Mouse (Mus musculus) intestine, embryonic 15.5 days (tissue): ENCODE data around the gene Dmbt1. TPM values are rescaled to one million over a fixed set of nuclear protein-coding genes. Genes with fewer than 3 reads are reported as not detected.

ENCODE experiments used
- ATAC-seq: fragments of 200-750 bp; cut with Nextera tagmentation; 2 replicates; pipeline ENCODE4 v1.8.0; 2017; ENCODE audit warnings: moderate TSS enrichment, moderate library complexity
- H3K27ac ChIP-seq: fragments of 300-500 bp; sonication (generic); 2 replicates; pipeline ENCODE4 v1.5.1; 2015; ENCODE audit warnings: mild to moderate bottlenecking, inconsistent platforms
- H3K27me3 ChIP-seq: fragments of 300-500 bp; sonication (generic); replicated peaks from 2 replicates; pipeline ENCODE4 v1.6.1; 2015; ENCODE audit warnings: inconsistent platforms
- H3K36me3 ChIP-seq: fragments of 300-500 bp; sonication (generic); 2 replicates; pipeline ENCODE4 v1.6.1; 2015; ENCODE audit warnings: inconsistent platforms
- H3K4me1 ChIP-seq: fragments of 300-500 bp; sonication (generic); replicated peaks from 2 replicates; pipeline ENCODE4 v1.6.1; 2015; ENCODE audit warnings: inconsistent platforms
- H3K4me2 ChIP-seq: fragments of 300-500 bp; sonication (generic); replicated peaks from 2 replicates; pipeline ENCODE4 v1.6.1; 2015; ENCODE audit warnings: mild to moderate bottlenecking, inconsistent platforms
- H3K4me3 ChIP-seq: fragments of 300-500 bp; sonication (generic); replicated peaks from 2 replicates; pipeline ENCODE4 v1.5.1; 2015; ENCODE audit warnings: inconsistent platforms
- H3K9ac ChIP-seq: fragments of 300-500 bp; sonication (generic); 2 replicates; pipeline ENCODE4 v1.6.1; 2015; ENCODE audit warnings: inconsistent platforms
- H3K9me3 ChIP-seq: fragments of 300-500 bp; sonication (generic); 2 replicates; pipeline ENCODE4 v1.6.1; 2016; ENCODE audit warnings: inconsistent platforms
- WGBS: fragments of 180-500 bp; shearing (Covaris S2); methylation state at CpG from one replicate; pipeline ENCODE4 v1.1.7; 2015; 5-methylcytosine and 5-hydroxymethylcytosine counted together
- polyA plus RNA-seq: library from polyadenylated mRNA; unstranded; fragments of >200 nt; fragmentation: Nextera tagmentation; extraction: Ambion mirVana; gene quantifications from 2 replicates; pipeline ENCODE4 v1.2.1, GENCODE M21; 2015

The Dmbt1 gene
- polyA plus RNA-seq, 1 experiment from 2014 or later, result 126 TPM

GRCm38 (mm10) chr7:131133181-131133580 is 101.3 kb downstream of the Dmbt1 start:
- Histone ChIP-seq H3K4me1 (no peaks in the 10 kb centered on the region), H3K4me3 (no peak overlapping the region), H3K9ac (no peak overlapping the region), H3K27me3 (no peaks in the 10 kb centered on the region), H3K36me3 (no peaks in the 10 kb centered on the region), H3K27ac (no peak overlapping the region), H3K4me2 (no peak overlapping the region), H3K9me3 (no peaks in the 10 kb centered on the region)
- no peak for ATAC-seq
- WGBS, result 73% methylated on average over 3 of the region's 3 CpGs

DNA sequence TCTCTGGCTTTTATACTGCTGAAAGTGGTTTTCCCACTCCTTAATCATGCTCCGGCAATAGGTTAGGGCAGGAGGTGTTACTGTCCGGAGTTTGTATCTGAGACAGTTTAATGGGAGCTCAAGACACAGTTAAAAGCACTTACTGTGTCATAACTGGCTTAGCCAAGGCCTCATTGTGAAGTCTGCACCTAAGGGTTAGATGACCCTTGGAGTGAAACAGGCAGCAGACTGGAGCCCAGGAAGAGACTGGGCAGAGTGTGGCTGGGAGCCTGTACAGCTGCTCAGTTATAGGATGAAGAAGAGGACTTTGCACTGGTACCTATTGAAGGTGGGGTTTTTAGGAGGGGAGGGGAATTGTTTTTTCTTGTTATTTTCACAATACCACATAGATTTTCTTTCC is 114.4 kb downstream of the Dmbt1 start, which contains the start of gene 4933402N03Rik:
TSS of gene 4933402N03Rik (minus strand) at position 101 of the 400 bp plus-strand sequence.
- H3K9me3 ChIP-seq, result no peaks in the 10 kb centered on the region
- WGBS, result 85% methylated on average over 2 of the region's 2 CpGs
- no peak within 1 kb of the TSS for H3K27ac ChIP-seq
- no peaks in the 10 kb centered on the region for H3K27me3 ChIP-seq
- H3K4me3 ChIP-seq, result no peak within 1 kb of the TSS
- H3K9ac ChIP-seq, result no peak within 1 kb of the TSS
- H3K36me3 ChIP-seq, result no peaks in the 10 kb centered on the region
- no peak for ATAC-seq
- H3K4me1 ChIP-seq, result no peaks in the 10 kb centered on the region
- no peak within 1 kb of the TSS for H3K4me2 ChIP-seq

DNA sequence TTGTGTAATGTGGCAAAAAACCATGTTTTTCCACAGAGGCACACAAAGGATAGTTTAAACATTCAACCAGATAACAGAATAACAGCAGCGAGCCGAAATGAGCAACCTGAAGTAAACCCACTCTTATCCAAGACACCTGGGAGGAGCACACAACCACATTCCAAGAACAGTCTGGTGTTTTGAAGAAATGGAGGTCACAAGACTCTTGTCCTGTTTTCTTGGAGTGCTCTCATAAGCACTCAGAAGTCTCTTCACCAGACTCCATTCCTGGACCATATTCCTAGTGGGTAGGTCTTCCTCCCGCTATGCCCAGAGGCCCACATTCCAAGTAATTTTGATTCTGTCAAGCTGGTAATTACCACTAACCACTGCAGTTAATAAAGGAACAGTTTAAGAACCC is 118.3 kb downstream of the Dmbt1 start:
- Histone ChIP-seq H3K27ac (no peak overlapping the region), H3K9ac (no peak overlapping the region), H3K36me3 (no peaks in the 10 kb centered on the region), H3K9me3 (no peaks in the 10 kb centered on the region), H3K4me1 (no peaks in the 10 kb centered on the region), H3K27me3 (no peaks in the 10 kb centered on the region), H3K4me3 (no peak overlapping the region), H3K4me2 (no peak overlapping the region)
- ATAC-seq, result no peak
- WGBS, result 75% methylated on average over 3 of the region's 3 CpGs

DNA sequence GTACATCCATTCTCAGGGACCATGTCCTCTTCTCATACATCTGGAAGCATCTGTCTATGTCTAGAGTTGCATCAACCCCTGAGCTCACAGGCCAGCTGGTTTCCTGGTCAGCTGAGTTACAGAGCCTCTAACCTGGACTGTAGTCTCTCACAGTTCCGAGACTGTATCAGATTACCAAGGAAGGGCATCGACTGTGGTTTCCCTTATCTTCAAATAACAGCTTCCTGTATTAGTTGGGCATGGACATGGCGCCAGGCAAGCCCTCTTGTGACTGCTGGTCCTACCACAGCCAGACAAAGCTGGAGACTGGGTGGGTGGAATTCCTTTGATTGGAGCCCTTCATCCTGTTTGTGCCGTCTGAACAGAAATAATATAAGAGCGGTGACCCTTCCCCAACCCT is 121.2 kb downstream of the Dmbt1 start:
- Histone ChIP-seq H3K4me3 (no peak overlapping the region), H3K36me3 (no peaks in the 10 kb centered on the region), H3K4me1 (no peaks in the 10 kb centered on the region), H3K27ac (no peak overlapping the region), H3K27me3 (no peaks in the 10 kb centered on the region), H3K9me3 (no peaks in the 10 kb centered on the region), H3K4me2 (no peak overlapping the region), H3K9ac (no peak overlapping the region)
- 74% methylated on average over 5 of the region's 5 CpGs for WGBS
- no peak for ATAC-seq

GRCm38 (mm10) chr7:131162251-131162650 is 130.4 kb downstream of the Dmbt1 start:
- Histone ChIP-seq H3K36me3 (no peaks in the 10 kb centered on the region), H3K27ac (no peak overlapping the region), H3K27me3 (no peaks in the 10 kb centered on the region), H3K4me2 (no peak overlapping the region), H3K4me3 (no peak overlapping the region), H3K9me3 (no peaks in the 10 kb centered on the region), H3K4me1 (no peaks in the 10 kb centered on the region), H3K9ac (no peak overlapping the region)
- WGBS, result 60% methylated on average over 7 of the region's 7 CpGs
- ATAC-seq, result no peak

DNA sequence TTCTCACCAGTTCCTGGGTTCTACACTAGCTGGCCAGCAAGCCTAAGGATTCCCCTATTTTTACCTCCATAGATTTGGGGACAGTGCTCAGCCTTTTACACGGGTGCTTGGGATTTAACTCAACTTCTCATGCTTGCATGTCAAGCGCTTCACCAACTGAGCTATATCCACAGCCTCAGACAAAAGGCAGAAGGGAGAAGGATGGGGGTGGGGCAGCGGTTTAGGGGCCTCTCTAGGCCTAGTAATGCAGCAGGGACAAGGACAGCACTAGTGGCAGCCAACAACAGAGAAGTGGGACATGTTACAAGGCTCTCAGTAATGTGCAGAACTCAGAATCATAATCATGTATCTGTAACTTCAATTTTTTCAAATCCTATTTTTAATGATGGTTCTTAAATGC is 135.9 kb downstream of the Dmbt1 start:
- no peaks in the 10 kb centered on the region for H3K36me3 ChIP-seq
- WGBS, result 83% methylated on average over 3 of the region's 3 CpGs

DNA sequence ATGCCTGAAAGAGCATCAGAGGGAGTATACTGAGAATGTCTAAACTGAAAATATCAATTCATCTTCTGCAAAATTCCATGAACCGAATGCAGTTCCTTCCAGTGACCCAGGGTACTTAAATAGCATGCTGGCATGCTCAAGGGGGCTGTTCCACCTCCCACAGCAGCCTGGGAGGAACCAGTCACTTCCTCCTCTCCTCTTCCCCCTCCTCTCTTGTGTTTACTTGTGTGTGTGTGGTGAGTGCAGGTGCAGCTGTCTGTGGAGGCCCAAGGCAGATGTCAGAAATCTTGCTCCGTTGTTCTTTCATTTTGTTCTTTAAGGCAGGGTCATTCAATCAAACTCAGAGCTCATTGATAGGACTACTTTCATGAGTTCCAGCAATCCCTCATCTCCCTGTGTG is 137.2 kb downstream of the Dmbt1 start:
- 28% methylated on average over 2 of the region's 2 CpGs for whole genome bisulfite sequencing
- Histone ChIP-seq H3K36me3 (no peaks in the 10 kb centered on the region), H3K27me3 (no peaks in the 10 kb centered on the region), H3K4me3 (no peak overlapping the region), H3K9ac (no peak overlapping the region), H3K4me1 (no peaks in the 10 kb centered on the region), H3K9me3 (no peaks in the 10 kb centered on the region), H3K4me2 (no peak overlapping the region), H3K27ac (no peak overlapping the region)
- ATAC-seq, result no peak

More for the DNA sequence above, 135.9 kb downstream of the Dmbt1 start:
- no peaks in the 10 kb centered on the region for H3K4me1 ChIP-seq
- H3K9me3 ChIP-seq, result no peaks in the 10 kb centered on the region
- no peak overlapping the region for H3K4me2 ChIP-seq
- no peaks in the 10 kb centered on the region for H3K27me3 ChIP-seq
- no peak overlapping the region for H3K9ac ChIP-seq
- H3K4me3 ChIP-seq, result no peak overlapping the region
- H3K27ac ChIP-seq, result no peak overlapping the region
- ATAC-seq, result no peak

Other genes with a start within 250 kb of the Dmbt1 start
- gene Plekha1, start 166.3 kb upstream of the Dmbt1 start, polyA plus RNA-seq, result 40.5 and 41.5 TPM in 2 replicates
- 16.9 and 18.8 TPM in 2 replicates for gene Htra1, start 95.9 kb upstream of the Dmbt1 start, polyA plus RNA-seq
- not detected in 2 replicates for gene 4933402N03Rik, start 114.3 kb downstream of the Dmbt1 start, polyA plus RNA-seq
- gene 5430419D17Rik, start 142.3 kb downstream of the Dmbt1 start, polyA plus RNA-seq, result 0.03 and 0.04 TPM in 2 replicates